In the genomic region with DNA sequence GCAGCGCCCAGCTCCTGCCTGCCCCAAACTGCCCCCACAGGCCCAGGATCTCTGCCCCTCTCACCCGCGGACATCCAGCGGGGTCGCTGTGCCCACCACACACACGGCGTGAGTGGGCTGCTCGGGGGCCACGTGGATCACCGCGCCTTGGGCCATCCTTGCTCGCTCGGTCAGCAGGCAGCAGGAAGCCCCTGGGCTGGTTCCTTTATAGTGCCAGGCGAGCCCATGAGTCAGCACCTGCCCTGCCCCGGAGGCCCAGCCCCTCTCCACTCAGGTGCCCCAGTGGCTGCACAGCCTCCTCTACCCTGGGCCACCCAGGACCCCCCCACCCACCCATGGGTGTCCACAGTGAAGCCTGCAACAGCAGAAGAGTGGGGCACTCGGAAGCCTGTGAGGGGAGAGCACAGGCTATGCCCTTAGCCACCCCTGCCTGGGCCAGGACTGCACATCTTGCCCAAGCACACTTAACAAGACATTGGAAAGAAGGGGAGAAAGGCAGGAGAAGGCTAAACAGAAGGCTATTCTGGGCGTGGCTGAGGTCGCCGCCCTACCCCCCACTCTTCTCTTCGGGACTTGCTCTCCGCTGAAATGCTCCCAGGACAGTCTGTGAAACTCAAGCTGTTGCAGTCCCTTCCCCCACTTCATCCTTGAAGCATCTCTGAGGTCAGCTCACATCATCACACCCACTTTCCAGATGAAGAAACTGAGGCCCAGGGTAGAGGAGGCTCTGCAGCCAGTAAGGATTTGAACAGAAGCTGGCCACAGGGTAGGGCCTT, we compare ENCODE assay signal across 20 mouse cellular contexts. TPM values are rescaled to one million over a fixed set of nuclear protein-coding genes. Genes with fewer than 3 reads are reported as not detected.
DNase-seq lines count a peak whose midpoint lies in the region; ATAC-seq lines count a peak whose summit lies in the region.
"Had no signal": no experiment of that assay in that cellular context is flagged by ENCODE, and none has a peak within 500 bp of the region (broad histone marks: within the 10 kb centered on the region; RNA-seq: fewer than 3 reads in every experiment).

Gene Padi4 (minus strand): TSS at position 212 of the 776 bp plus-strand sequence.

- no peaks in the 10 kb centered on the region for H3K9me3 ChIP-seq in midbrain, embryonic 10.5 days (replicated peaks)
- no peaks in the 10 kb centered on the region for H3K9me3 ChIP-seq in midbrain, embryonic 14.5 days (ENCODE audit: control insufficient read depth, low read length)
- H3K9me3 ChIP-seq: hindbrain, embryonic 15.5 days; limb, embryonic 13.5 days; midbrain, embryonic 12.5 days had no signal

- ATAC-seq in midbrain, embryonic 14.5 days (ENCODE audit: low FRiP score, low TSS enrichment): no peak
- ATAC-seq in common myeloid progenitor, adult 5-6 weeks (replicated peaks; ENCODE audit: low read depth, poor library complexity, severe bottlenecking): peak; percentile 31
- peak; percentile 54 for ATAC-seq in neutrophil, adult 5-6 weeks (ENCODE audit: extremely low read depth, insufficient number of reproducible peaks, low FRiP score, poor library complexity, severe bottlenecking)
- ATAC-seq: intestine, postnatal 0 days had no signal

- H3K27me3 ChIP-seq in midbrain, embryonic 10.5 days (ENCODE audit: low read depth, poor library complexity, severe bottlenecking): no peaks in the 10 kb centered on the region
- H3K27me3 ChIP-seq in midbrain, embryonic 14.5 days (ENCODE audit: control insufficient read depth, insufficient read depth, low read length): no peaks in the 10 kb centered on the region
- H3K27me3 ChIP-seq: hindbrain, embryonic 15.5 days; limb, embryonic 13.5 days; midbrain, embryonic 12.5 days had no signal

- WGBS in midbrain, embryonic 10.5 days: 87% methylated on average over 21 of the region's 21 CpGs
- 87% methylated on average over 21 of the region's 21 CpGs for WGBS in midbrain, embryonic 14.5 days

- H3K27ac ChIP-seq in midbrain, embryonic 10.5 days (replicated peaks): 0 out of 2 replicates have a peak within 1 kb of the TSS, but pooled peaks have one; percentile 42
- no peak within 1 kb of the TSS for H3K27ac ChIP-seq in midbrain, embryonic 14.5 days (replicated peaks; ENCODE audit: low read depth, low read length)
- H3K27ac ChIP-seq: hindbrain, embryonic 15.5 days; limb, embryonic 13.5 days; midbrain, embryonic 12.5 days had no signal

- H3K4me2 ChIP-seq in midbrain, embryonic 14.5 days (ENCODE audit: low read length): no peak within 1 kb of the TSS
- H3K4me2 ChIP-seq: hindbrain, embryonic 15.5 days; limb, embryonic 13.5 days; midbrain, embryonic 12.5 days had no signal

- no peak within 1 kb of the TSS for H3K4me3 ChIP-seq in midbrain, embryonic 10.5 days
- no peak within 1 kb of the TSS for H3K4me3 ChIP-seq in midbrain, embryonic 14.5 days (replicated peaks; ENCODE audit: low read depth, low read length)
- H3K4me3 ChIP-seq: hindbrain, embryonic 15.5 days; limb, embryonic 13.5 days; midbrain, embryonic 12.5 days; myocyte had no signal

- no peak within 1 kb of the TSS for H3K9ac ChIP-seq in midbrain, embryonic 14.5 days (replicated peaks; ENCODE audit: low read length)
- H3K9ac ChIP-seq: hindbrain, embryonic 15.5 days; limb, embryonic 13.5 days; midbrain, embryonic 12.5 days had no signal

- no peak for DNase-seq in midbrain, embryonic 10.5 days (ENCODE audit: low spot score)
- DNase-seq in midbrain, embryonic 14.5 days: no peak
- DNase-seq in ES-CJ7 (ENCODE audit: low read depth, low spot score): peak; percentile 91
- no peak for DNase-seq in spleen, adult 18-20 months
- no peak for DNase-seq in adrenal gland, adult 18-20 months (ENCODE audit: low spot score in 2 of 2)
- DNase-seq: adrenal gland, postnatal 25 days; cerebellum, adult 2 months; gastrocnemius, postnatal 14 days; heart, postnatal 14 days; kidney, postnatal 10 days; lung, adult 18-20 months; lung, postnatal 36 days had no signal

- H3K36me3 ChIP-seq in midbrain, embryonic 10.5 days: no peaks in the 10 kb centered on the region
- no peaks in the 10 kb centered on the region for H3K36me3 ChIP-seq in midbrain, embryonic 14.5 days (ENCODE audit: control insufficient read depth, insufficient read depth, low read length)
- H3K36me3 ChIP-seq: hindbrain, embryonic 15.5 days; limb, embryonic 13.5 days; midbrain, embryonic 12.5 days had no signal

- H3K4me1 ChIP-seq in midbrain, embryonic 10.5 days: peaks cover 16% of the 10 kb centered on the region
- H3K4me1 ChIP-seq in midbrain, embryonic 14.5 days (ENCODE audit: control insufficient read depth, insufficient read depth, low read length): no peaks in the 10 kb centered on the region
- H3K4me1 ChIP-seq: hindbrain, embryonic 15.5 days had no signal

RNA-seq across cellular contexts. Expression of gene Padi4, which starts in this region (rescaled TPM):
- polyA plus RNA-seq in midbrain, embryonic 10.5 days (2016; fragmentation: Nextera tagmentation; extraction: Ambion mirVana): 0.54 and 0.55 TPM in 2 replicates
- polyA plus RNA-seq in midbrain, embryonic 14.5 days (2014; fragmentation: Nextera tagmentation; extraction: Ambion mirVana): 0.12 and 0.18 TPM in 2 replicates
- 4.1 and 7.3 TPM in 2 replicates for total RNA-seq in common myeloid progenitor, adult 5-6 weeks (2017)
- total RNA-seq in neutrophil, adult 5-6 weeks (2017): 148 and 162 TPM in 2 replicates
- total RNA-seq in adrenal gland, adult 18-20 months (2021): under 1 TPM; 0.17 to 0.99 TPM
- total RNA-seq: left cerebral cortex, postnatal 10 days had no signal

Comparison
In these comparisons a context has a peak if more than half of its experiments do, and no peak if none do; other contexts are left out.
1. RNA of gene Padi4 (total RNA-seq): 148 to 162 TPM in neutrophil, adult 5-6 weeks; 4.1 to 7.3 TPM in common myeloid progenitor, adult 5-6 weeks and 0.17 to 0.99 TPM in adrenal gland, adult 18-20 months; every median in the first group is over 10 times any median in the second.